Mouse (Mus musculus) ES-Bruce4 (cell line): ENCODE measurements around the gene Hdgfl3.

Experiments
- CTCF ChIP-seq: IDR thresholded peaks from one replicate; pipeline ENCODE4 v1.8.1; 2011; ENCODE audit warnings: low read depth, low read length
- EP300 ChIP-seq: IDR thresholded peaks from 2 replicates; pipeline ENCODE4 v1.6.1; 2011; ENCODE audit warnings: low read depth, low read length; ENCODE audit not compliant: insufficient read depth
- POLR2A ChIP-seq: IDR thresholded peaks from one replicate; pipeline ENCODE4 v1.8.1; 2011; ENCODE audit warnings: low read length; ENCODE audit not compliant: insufficient read depth

- TF ChIP-seq CTCF (no peak), EP300 (no peak), POLR2A (no peak)
These were observed 84.1 kb downstream of the Hdgfl3 start for GRCm38 (mm10) chr7:81850171-81850570.
